Mouse (Mus musculus) ES-E14 (cell line): ENCODE data around the gene Dupd1.

Source experiments
- CHD2 ChIP-seq: IDR thresholded peaks from 2 replicates; pipeline ENCODE4 v1.6.1; 2014; ENCODE audit warnings: mild to moderate bottlenecking, low read depth, low read length, inconsistent platforms
- HCFC1 ChIP-seq: IDR thresholded peaks from 2 replicates; pipeline ENCODE4 v1.6.1; 2012; ENCODE audit warnings: low read length, inconsistent platforms, borderline replicate concordance; ENCODE audit not compliant: insufficient read depth
- MAFK ChIP-seq: IDR thresholded peaks from 2 replicates; pipeline ENCODE4 v1.6.1; 2014; ENCODE audit warnings: mild to moderate bottlenecking, low read depth, low read length, inconsistent platforms; ENCODE audit not compliant: insufficient read depth
- ZC3H11A ChIP-seq: IDR thresholded peaks from 2 replicates; pipeline ENCODE4 v1.6.1; 2012; ENCODE audit warnings: low read depth, mild to moderate bottlenecking, inconsistent platforms, low read length, borderline replicate concordance

GRCm38 (mm10) chr14:21741314-21741713, 26.9 kb upstream of the Dupd1 start:
- TF ChIP-seq MAFK (no peak), CHD2 (no peak), ZC3H11A (no peak), HCFC1 (no peak)
